Mouse (Mus musculus): ENCODE measurements around the gene Ube2r2.

The Ube2r2 gene

DNA sequence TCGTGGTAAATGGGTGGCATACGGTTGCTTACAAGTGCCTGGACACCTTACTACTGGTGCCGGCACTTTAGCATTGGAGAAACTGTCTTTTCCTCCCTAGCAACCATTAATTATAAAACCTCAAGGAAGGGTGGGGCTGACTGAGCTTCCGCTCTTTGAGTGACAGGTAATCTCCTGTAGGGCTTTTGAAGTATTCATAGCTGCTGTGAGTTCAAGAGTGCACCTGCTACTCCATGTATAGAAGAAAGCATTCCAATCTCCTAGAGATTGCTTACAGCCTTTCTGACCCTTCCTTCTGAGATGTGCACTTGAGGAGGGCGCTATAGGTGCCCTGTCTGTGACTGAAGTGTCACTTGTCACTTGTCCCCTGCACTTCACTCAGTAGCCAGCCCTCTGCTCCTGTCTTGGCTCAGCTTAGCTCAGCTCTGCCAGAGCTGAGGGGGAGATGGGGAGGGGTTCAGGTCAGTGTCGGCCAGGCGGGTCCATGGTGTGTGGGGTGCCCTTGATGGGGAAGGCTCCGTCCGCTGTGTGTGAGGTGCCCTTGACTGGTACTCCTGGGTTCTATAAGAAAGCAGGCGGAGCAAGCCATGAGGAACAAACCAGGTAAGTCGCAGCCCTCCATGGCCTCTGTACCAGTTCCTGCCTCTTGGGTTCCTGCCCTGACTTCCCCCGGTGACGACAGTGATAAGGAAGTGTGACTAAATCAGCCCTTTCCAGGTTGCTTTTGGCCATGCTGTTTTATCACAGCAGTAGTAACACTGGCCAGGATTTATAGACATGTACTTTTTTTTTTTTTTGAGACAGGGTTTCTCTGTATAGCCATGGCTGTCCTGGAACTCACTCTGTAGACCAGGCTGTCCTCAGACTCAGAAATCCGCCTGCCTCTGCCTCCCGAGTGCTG is 44.5 kb downstream of the Ube2r2 start:
- DNase-seq (ENCODE audit: low spot score): no peak

GRCm38 (mm10) chr4:41189809-41190208 is 54.3 kb downstream of the Ube2r2 start:
- DNase-seq (ENCODE audit: low spot score): no peak

DNA sequence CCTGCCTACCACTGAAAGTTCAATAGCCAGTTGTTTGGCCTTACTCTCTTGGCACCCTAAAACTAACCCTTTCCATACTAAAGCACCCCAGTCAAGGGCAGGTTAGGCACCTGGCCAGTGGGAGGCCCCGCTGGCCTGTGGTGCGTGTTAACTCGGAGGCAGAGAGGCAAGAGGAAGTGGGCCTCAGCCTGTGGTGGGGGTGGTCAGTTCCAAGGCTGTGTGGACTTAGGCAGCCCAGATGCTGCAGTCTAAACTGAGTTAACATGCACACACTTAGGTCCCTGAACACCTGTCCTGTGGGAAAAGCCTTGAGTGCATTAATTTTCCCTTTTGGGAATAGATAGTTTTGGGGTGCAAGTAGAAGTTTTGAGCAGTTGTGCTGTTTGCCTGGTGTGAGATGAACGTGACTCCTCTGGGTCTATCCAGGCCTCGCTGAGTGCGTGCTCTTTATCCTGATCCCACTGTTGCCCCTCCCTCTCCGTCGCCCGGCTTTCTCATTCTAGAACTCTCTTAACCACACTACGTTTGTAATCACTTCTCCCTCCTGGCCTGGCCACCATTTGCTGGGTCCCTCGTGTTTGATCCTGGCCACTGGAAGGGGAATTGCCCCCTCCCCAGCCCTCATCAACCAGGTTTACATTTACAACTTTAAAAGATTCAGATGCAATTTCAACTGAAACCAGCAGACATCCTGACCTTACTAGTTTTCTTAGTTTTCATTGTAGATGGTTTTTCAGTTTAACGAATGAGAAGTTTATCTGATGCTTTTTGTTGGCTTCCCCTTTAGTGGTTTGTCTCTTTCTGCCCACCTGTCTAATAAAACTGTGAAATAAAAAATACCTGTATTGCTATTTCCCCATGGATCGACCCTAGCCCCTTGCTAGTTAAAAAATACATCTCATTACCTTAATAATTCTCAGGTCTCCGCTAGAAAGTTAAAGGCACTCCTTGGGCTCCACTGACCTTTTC is 57.3 kb downstream of the Ube2r2 start:
- no peak for DNase-seq (ENCODE audit: low spot score)

GRCm38 (mm10) chr4:41195328-41195727 is 59.8 kb downstream of the Ube2r2 start:
- no peak for DNase-seq (ENCODE audit: low spot score)

- no peak for DNase-seq (ENCODE audit: low spot score)
Observed at GRCm38 (mm10) chr4:41196861-41197610, 61.5 kb downstream of the Ube2r2 start.

- no peak for DNase-seq (ENCODE audit: low spot score)
Observed at GRCm38 (mm10) chr4:41202135-41202534, 66.6 kb downstream of the Ube2r2 start.

DNA sequence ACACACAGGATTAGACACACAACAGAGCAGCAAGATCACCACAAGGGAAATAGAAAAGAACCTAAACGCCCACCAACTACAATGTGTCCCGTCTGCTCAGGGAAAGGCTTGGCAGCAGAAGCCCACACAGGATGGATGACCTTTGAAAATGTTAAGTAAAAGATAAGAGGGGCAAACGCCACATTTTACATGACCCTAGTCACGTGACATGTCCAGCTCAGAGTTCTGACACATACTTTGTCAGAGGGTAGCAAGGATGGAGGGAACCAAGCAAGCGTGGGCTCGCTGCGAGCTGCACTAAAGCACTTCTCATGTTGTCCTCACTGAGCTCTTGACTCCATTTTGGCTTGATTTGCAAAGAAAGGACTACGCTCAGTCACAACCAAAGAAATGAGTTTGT is 70.2 kb downstream of the Ube2r2 start:
- DNase-seq (ENCODE audit: low spot score): no peak

GRCm38 (mm10) chr4:41208050-41208449 is 72.5 kb downstream of the Ube2r2 start:
- no peak for DNase-seq (ENCODE audit: low spot score)

DNA sequence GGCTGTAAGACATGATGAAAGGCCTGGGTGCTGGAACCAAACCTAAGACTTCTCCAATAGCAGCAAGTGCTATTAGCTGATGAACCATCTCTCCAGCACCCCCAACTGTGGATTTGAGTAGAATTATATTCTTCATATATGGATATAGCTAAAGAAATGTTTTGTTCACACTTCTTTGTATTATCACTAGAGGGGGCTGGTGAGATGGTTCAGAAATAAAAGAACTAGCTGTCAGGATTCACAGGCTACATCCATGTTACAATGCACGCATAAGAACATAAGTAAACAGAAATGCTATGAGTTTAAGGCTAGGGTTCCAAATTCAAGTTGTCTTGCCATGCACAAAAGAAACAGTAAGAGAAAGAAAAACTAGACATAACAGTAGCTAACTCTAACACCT is 89.9 kb downstream of the Ube2r2 start:
- DNase-seq (ENCODE audit: low spot score): no peak

- peak; percentile 39 for DNase-seq (ENCODE audit: low spot score)
Observed at GRCm38 (mm10) chr4:41226351-41226750, 90.8 kb downstream of the Ube2r2 start.

DNA sequence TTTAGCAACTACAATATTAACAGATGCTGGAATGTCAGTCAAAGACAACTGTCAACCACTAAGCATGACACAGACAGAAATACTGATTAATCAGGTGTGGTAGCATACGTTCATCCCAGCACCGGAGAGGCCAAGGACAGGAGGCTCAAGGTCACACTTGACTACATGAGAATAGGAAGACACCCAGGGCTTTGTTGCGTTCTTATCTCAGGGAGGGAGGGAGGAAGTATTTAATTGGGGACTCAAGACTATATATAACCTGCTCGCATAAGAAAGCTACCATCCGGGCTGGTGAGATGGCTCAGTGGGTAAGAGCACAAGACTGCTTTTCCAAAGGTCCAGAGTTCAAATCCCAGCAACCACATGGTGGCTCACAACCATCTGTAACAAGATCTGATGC is 100.1 kb downstream of the Ube2r2 start:
- DNase-seq (ENCODE audit: low spot score): no peak

- DNase-seq (ENCODE audit: low spot score): no peak
Observed at GRCm38 (mm10) chr4:41240916-41241315, 105.4 kb downstream of the Ube2r2 start.

Data from spleen, adult 12 weeks (tissue).